In genomic region chr16:87764668-87765109, GRCm38 (mm10) we compare ENCODE assay signal across 10 mouse cellular contexts.
"Had no signal": no experiment of that assay in that cellular context is flagged by ENCODE, and none has a peak within 500 bp of the region (broad histone marks: within the 10 kb centered on the region; RNA-seq: fewer than 3 reads in every experiment).

No protein-coding gene starts in this region.

- ATAC-seq: liver, postnatal 0 days; midbrain, embryonic 13.5 days had no signal

- DNase-seq: kidney, adult 8-10 months; kidney, postnatal 25 days; liver; liver, embryonic 13.5 days; liver, postnatal 0 days; lung, postnatal 14 days; right cerebral cortex, postnatal 14 days; thymus, adult 2 months; thymus, postnatal 25 days had no signal
